Mouse (Mus musculus) brain, embryonic 14.5 days (tissue): ENCODE data around the gene Eva1a. TPM values are rescaled to one million over a fixed set of nuclear protein-coding genes. Genes with fewer than 3 reads are reported as not detected.

Experiments used
- DNase-seq: peaks from one replicate; pipeline ENCODE4 v3.0.0-alpha.2; 2011; ENCODE audit warnings: low read depth
- CTCF ChIP-seq: fragments of 200-500 bp; IDR thresholded peaks from 2 replicates; pipeline ENCODE4 v1.5.1; 2012; ENCODE audit warnings: inconsistent platforms, mild to moderate bottlenecking, moderate library complexity, borderline replicate concordance; ENCODE audit not compliant: insufficient read depth, insufficient read length; ENCODE audit errors: extremely low read depth
- POLR2A ChIP-seq: fragments of 200-500 bp; IDR thresholded peaks from 2 replicates; pipeline ENCODE4 v1.6.1; 2012; ENCODE audit warnings: mild to moderate bottlenecking, inconsistent platforms, borderline replicate concordance; ENCODE audit not compliant: poor library complexity, insufficient read depth, insufficient read length, severe bottlenecking; ENCODE audit errors: extremely low read depth
- polyA plus RNA-seq: library from polyadenylated mRNA; depleted of rRNA; stranded (reverse); fragments of >200 nt; gene quantifications from 2 replicates; pipeline ENCODE4 v1.2.3, GENCODE M21; 2012; rRNA removed

Gene Eva1a
- polyA plus RNA-seq, 1 experiment: 0.89 TPM

DNA sequence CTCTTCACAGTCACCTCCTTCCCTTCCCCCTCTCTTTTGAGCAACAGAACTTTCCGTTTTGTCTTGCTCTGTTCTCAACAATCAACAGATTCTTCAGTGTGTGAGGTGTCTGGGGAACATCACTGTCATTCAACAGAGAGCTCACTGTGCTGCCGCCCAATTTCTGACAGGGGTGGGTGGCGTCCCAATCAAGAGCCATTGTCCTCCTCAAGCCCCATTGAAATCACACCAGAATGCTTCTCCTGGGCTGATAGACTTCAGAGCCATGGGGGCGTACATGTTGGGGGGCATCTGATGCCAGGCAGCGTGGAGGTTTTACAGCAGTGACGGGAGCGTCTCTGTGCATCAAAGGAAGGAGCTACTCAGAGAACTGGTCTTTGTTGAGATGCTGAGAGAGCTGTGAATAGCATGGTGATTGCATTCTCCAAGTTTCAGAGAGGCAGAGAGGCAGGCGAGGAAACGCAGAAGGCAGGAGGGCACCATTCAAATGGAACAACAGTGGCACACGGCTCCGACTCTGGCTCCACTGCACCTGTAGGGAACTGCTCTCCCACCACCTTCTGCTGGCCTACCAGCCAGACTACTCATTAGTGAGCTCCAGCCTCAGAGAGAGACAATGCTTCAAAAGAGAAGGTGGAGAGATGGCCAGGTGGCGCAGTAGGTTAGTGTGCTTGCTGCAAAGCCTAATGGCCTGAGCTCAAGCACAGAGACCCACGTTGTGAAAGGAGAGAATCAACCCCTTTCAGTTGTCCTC lies 95.3 kb downstream of the Eva1a start:
- peak; percentile 52 for DNase-seq
- TF ChIP-seq CTCF (no peak), POLR2A (no peak)

Other genes starting within 250 kb of the Eva1a start
- gene Gcfc2, start 117.4 kb upstream of the Eva1a start, polyA plus RNA-seq: 11.7 and 14.8 TPM in 2 replicates
- 12.1 and 12.5 TPM in 2 replicates for gene Mrpl19, start 75.1 kb upstream of the Eva1a start, polyA plus RNA-seq